Mouse (Mus musculus): ENCODE measurements around the gene Mill1.

- TF ChIP-seq CTCF (IDR thresholded peaks at IDR 0.05; ENCODE audit: insufficient read depth, low read length): no peak
- TF ChIP-seq POLR2A (IDR thresholded peaks at IDR 0.05; ENCODE audit: borderline replicate concordance, extremely low read depth, low read depth, low read length): no peak
Observed at GRCm38 (mm10) chr7:18238561-18238960, 6.6 kb upstream of the Mill1 start.
